Mouse (Mus musculus): ENCODE measurements at regions not wholly inside any gene's neighbourhood (a gene's known extent, or its start where the extent isn't known, plus 50 kb on each side); places are given as distances from the start of the nearest gene placed in this dataset.

DNA sequence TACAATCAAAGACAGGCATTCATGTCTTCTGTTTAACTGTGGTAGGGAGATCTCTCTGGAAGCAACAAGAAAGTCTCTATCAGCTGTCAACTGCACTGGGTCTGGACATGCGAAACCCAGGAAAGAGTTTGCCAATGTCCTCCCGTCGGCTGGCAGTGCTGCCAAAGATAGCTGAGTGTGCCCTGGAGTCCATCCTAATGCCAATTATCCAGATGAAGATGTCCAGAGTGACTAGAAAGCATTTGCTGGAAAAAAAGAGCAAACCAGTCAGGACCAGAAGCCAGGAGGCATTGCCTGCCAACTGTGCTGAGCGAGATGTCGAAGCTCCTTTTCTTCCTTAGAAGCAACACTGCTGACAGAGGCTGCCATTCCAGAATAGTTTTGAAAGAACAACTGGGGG is 167.6 kb upstream of the Hs3st3a1 start:
- TF ChIP-seq CTCF (IDR thresholded peaks at IDR 0.05) (no peak), EP300 (IDR thresholded peaks at IDR 0.05) (no peak)
